Mouse (Mus musculus) spleen, embryonic (tissue): ENCODE measurements at regions not wholly inside any gene's neighbourhood (a gene's known extent, or its start where the extent isn't known, plus 50 kb on each side); places are given as distances from the start of the nearest gene placed in this dataset.

Experiments used
- CTCF ChIA-PET: fragments of 350-600 bp; sonication (Branson Sonifier 250); formaldehyde crosslinking; loops from one replicate; lab custom pipeline; 2022; lab: Charles Lee

DNA sequence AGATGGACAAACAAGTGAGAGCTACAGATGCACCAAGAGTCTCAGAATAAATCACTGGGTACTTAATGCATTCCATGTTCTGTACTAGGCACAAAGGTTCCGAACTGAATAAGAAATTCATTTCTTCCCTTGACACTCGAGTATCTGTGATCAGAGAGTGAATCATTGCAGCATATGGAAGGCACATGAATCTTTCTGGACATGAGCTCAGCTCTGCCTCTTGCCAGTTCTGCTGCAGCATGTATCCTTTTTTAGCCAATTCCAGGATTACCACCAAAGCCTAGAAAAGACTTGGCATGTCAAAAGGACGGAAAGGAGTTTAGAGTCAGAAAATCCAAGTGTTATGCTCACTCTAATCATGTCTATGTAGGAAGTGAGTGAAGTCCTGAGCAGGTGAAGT is 567.0 kb downstream of the Fam181b start:
- CTCF ChIA-PET: no interaction called here

DNA sequence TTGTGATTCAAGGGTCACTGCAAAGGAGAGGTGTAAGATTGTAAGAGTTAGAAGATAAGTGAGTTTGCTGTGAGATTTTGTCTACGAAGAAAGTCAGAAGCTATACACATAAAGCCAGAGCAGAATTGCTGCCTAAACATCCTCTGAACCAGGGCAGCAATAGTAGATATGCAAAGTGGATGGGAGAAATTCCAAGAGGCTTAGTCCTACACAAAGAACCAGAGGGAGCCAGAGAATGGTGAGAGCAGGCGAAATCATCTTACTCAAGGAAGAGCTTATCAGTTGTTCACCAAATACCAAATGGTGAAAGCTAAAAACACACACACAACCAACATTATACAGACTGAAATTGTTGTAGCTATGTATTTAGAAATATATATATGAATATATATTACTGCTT is 586.1 kb downstream of the Fam181b start:
- CTCF ChIA-PET: no interaction called here

DNA sequence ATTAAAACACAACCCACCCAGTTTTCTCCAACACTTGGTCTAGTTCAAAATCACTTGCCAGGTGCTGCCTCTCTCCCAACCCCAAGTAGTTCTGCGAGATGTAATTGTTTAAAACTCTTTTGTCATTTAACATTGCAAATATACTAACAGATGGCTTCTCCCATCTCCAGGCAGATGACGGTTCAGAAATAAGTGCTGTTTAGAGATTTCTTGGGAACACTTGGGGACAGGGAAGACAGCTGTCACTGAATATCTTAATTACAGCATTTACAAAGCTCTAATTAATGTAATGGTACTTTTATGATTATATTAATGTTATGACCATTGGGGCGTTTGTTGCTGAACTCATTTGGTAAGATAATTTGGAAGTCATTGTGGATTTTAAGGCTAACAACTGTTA is 592.2 kb downstream of the Fam181b start:
- CTCF ChIA-PET: interaction anchor here (0.7 kb wide), 1 partner anchor 514 kb away, joined by 3 read pairs; no protein-coding TSS in a partner anchor

DNA sequence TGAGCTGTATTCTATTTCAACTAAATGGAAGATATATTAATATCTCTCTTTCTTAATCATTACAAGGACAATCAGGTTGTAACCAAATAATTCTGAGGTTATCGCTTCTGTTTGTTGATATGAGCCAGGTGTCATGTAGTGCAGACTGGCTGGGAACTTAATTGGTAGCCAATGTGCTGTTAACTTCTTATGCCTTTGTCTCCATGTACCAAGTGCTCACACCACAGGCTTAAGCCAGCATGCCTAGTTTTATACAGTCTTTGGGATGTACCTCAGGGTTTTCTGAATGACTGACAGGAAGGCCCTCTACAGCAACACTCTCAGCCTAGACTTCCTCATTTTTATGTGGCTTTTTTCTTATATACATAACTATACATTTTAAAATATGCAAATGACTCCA is 592.8 kb downstream of the Fam181b start:
- CTCF ChIA-PET: no interaction called here
